Mouse (Mus musculus) bone marrow, adult 2 months (tissue): ENCODE measurements around the gene Tenm4.

ENCODE experiments used
- CTCF ChIP-seq: fragments of 200-500 bp; IDR thresholded peaks from 2 replicates; pipeline ENCODE4 v1.5.1; 2011; ENCODE audit warnings: low read length, control low read depth; ENCODE audit not compliant: control insufficient read depth, insufficient read depth
- POLR2A ChIP-seq: fragments of 200-500 bp; IDR thresholded peaks from 2 replicates; pipeline ENCODE4 v1.6.1; 2011; ENCODE audit warnings: low read depth, mild to moderate bottlenecking, control low read depth, low read length, borderline replicate concordance; ENCODE audit not compliant: control insufficient read depth

DNA sequence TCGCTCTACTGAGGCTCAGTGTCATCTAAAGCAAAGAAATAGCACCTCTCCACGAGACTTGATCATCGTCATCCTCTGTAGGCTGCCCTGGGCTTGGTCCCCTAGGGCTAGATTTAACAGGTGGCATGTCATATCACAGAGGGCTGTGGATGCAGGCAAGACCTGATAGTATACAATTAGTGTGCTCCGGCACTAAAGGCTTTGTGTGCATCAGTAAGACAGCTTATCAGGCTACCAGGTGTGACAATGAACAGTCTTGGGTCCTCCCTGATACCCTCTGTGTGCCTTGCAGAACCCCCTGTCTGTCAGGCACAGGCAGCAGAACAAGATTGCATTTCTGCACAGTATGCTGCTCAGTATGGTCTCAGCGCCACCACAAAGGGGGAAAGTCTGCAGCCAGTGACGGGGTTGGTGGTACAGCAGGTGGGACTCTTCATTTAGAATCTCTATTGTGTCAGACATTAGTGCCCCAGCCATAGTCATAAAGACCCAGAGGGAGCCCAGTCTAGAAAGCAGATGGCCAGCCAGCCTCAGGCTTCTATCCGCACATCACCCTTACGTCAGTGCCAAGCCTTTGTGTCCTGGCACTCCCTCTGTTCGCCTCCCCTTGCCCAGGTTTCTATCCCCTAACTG lies 309.4 kb downstream of the Tenm4 start:
- no peak for TF ChIP-seq POLR2A
- TF ChIP-seq CTCF, result no peak
